ENCODE assay signal across 9 mouse cellular contexts in the genomic region with DNA sequence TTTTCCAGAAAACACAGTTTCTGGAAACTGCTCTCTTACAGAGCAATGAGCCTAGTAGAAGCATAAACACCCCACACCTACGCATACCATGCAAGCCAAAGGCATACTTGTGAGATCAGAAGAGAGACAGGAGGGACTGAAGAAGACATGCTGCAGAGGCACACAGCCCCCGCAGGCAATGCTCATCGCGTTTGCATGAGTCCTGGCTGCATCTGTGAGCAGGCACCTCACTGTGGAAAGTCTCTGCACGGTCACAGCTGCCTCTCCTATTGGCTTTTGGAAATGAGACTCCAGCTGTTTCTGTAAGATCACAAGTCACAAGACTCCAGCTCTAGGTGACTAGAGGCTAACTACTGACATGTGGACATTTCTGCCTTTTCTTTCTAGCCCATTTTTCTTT. TPM values are rescaled to one million over a fixed set of nuclear protein-coding genes. Genes with fewer than 3 reads are reported as not detected.
DNase-seq lines count a peak whose midpoint lies in the region; ATAC-seq and TF ChIP-seq lines count a peak whose summit lies in the region.
"Had no signal": no experiment of that assay in that cellular context is flagged by ENCODE, and none has a peak within 500 bp of the region (broad histone marks: within the 10 kb centered on the region; RNA-seq: fewer than 3 reads in every experiment).

No protein-coding gene starts in this region.

- H3K27ac ChIP-seq in kidney, embryonic 16.5 days (ENCODE audit: low read length): no peak overlapping the region
- 0 out of 2 replicates have a peak overlapping the region, but pooled peaks have one; percentile 17 for H3K27ac ChIP-seq in liver, postnatal 0 days (ENCODE audit: low read depth)
- no peak overlapping the region for H3K27ac ChIP-seq in forebrain, embryonic 13.5 days

- ATAC-seq in kidney, embryonic 16.5 days (ENCODE audit: low FRiP score, low TSS enrichment): no peak
- ATAC-seq in G1E (ENCODE audit: extremely low read depth, insufficient number of reproducible peaks, low FRiP score, poor library complexity, severe bottlenecking): peak; percentile 30; the same call in 1 of the 2 replicates
- no peak for ATAC-seq in liver, postnatal 0 days
- ATAC-seq in forebrain, embryonic 13.5 days: no peak

- no peak overlapping the region for H3K4me2 ChIP-seq in kidney, embryonic 16.5 days (replicated peaks; ENCODE audit: low read depth, low read length)
- H3K4me2 ChIP-seq in liver, postnatal 0 days (ENCODE audit: low read depth, low read length): peak overlapping the region; percentile 67
- H3K4me2 ChIP-seq in forebrain, embryonic 13.5 days: no peak overlapping the region

- TF ChIP-seq EP300 in liver, postnatal 0 days (IDR thresholded peaks at IDR 0.05; ENCODE audit: low read depth): no peak

- no peaks in the 10 kb centered on the region for H3K27me3 ChIP-seq in kidney, embryonic 16.5 days (ENCODE audit: insufficient read depth, low read length)
- no peaks in the 10 kb centered on the region for H3K27me3 ChIP-seq in G1E (ENCODE audit: insufficient read depth, low read length)
- no peaks in the 10 kb centered on the region for H3K27me3 ChIP-seq in liver, postnatal 0 days (ENCODE audit: insufficient read depth, low read length)
- H3K27me3 ChIP-seq in forebrain, embryonic 13.5 days: no peaks in the 10 kb centered on the region

- H3K9me3 ChIP-seq in kidney, embryonic 16.5 days (ENCODE audit: low read length): no peaks in the 10 kb centered on the region
- H3K9me3 ChIP-seq in G1E (replicated peaks): 0 out of 2 replicates have a peak, but pooled peaks cover 2% of the 10 kb centered on the region
- H3K9me3 ChIP-seq in liver, postnatal 0 days (ENCODE audit: low read length): no peaks in the 10 kb centered on the region
- no peaks in the 10 kb centered on the region for H3K9me3 ChIP-seq in forebrain, embryonic 13.5 days (replicated peaks)

- peak; percentile 17 for DNase-seq in kidney, postnatal 10 days
- DNase-seq in G1E (ENCODE audit: low spot score): peak; percentile 33
- DNase-seq in frontal cortex, adult 2 months (ENCODE audit: extremely low spot score in 1 of 2, low spot score in 1 of 2): peak; percentile 74 to 79
- no peak for DNase-seq in liver, postnatal 0 days
- DNase-seq in spleen, adult 12 weeks (ENCODE audit: low spot score): no peak
- no peak for DNase-seq in retina, postnatal 1 day

- H3K36me3 ChIP-seq in kidney, embryonic 16.5 days (ENCODE audit: insufficient read depth, low read length): no peaks in the 10 kb centered on the region
- no peaks in the 10 kb centered on the region for H3K36me3 ChIP-seq in G1E (replicated peaks)
- no peaks in the 10 kb centered on the region for H3K36me3 ChIP-seq in liver, postnatal 0 days (replicated peaks; ENCODE audit: insufficient read depth, low read length)
- no peaks in the 10 kb centered on the region for H3K36me3 ChIP-seq in forebrain, embryonic 13.5 days (ENCODE audit: poor library complexity, severe bottlenecking)

- TF ChIP-seq CTCF in G1E (IDR thresholded peaks at IDR 0.05; ENCODE audit: low read depth, low read length): no peak
- TF ChIP-seq CTCF in liver, postnatal 0 days (IDR thresholded peaks at IDR 0.05; ENCODE audit: low read depth): no peak

- 23% methylated on average over 5 of the region's 5 CpGs for WGBS in kidney, embryonic 16.5 days
- 28% methylated on average over 5 of the region's 5 CpGs for WGBS in liver, postnatal 0 days (ENCODE audit: insufficient replicate concordance)
- WGBS in forebrain, embryonic 13.5 days: 23% methylated on average over 5 of the region's 5 CpGs

- H3K4me3 ChIP-seq in kidney, embryonic 16.5 days (ENCODE audit: low read length): no peak overlapping the region
- peak overlapping the region; percentile 61; the same call in 1 of the 2 replicates for H3K4me3 ChIP-seq in G1E (ENCODE audit: low read depth, low read length)
- 0 out of 2 replicates have a peak overlapping the region, but pooled peaks have one; percentile 21 for H3K4me3 ChIP-seq in liver, postnatal 0 days (ENCODE audit: low read depth, low read length)
- no peak overlapping the region for H3K4me3 ChIP-seq in forebrain, embryonic 13.5 days

- no peak overlapping the region for H3K9ac ChIP-seq in kidney, embryonic 16.5 days (replicated peaks; ENCODE audit: low read length)
- no peak overlapping the region for H3K9ac ChIP-seq in liver, postnatal 0 days (replicated peaks)
- no peak overlapping the region for H3K9ac ChIP-seq in forebrain, embryonic 13.5 days

- H3K4me1 ChIP-seq in kidney, embryonic 16.5 days (ENCODE audit: insufficient read depth, low read length): peaks cover 9% of the 10 kb centered on the region; the same call in 1 of the 2 replicates
- peaks cover 82% of the 10 kb centered on the region for H3K4me1 ChIP-seq in G1E (ENCODE audit: insufficient read depth, low read depth, low read length)
- H3K4me1 ChIP-seq in liver, postnatal 0 days (ENCODE audit: insufficient read depth): peaks cover 37% of the 10 kb centered on the region
- H3K4me1 ChIP-seq in forebrain, embryonic 13.5 days: 0 out of 2 replicates have a peak, but pooled peaks cover 5% of the 10 kb centered on the region

RNA-seq across cellular contexts. Expression of a gene that starts 11.9 kb away (rescaled TPM):
- polyA plus RNA-seq in kidney, embryonic 16.5 days (2015; fragmentation: Nextera tagmentation; extraction: Ambion mirVana): 8.3 and 21.9 TPM in 2 replicates
- total RNA-seq in G1E (2014; fragmentation: Nextera tagmentation): not detected in 2 replicates
- not detected in 2 replicates for total RNA-seq in G1E (2017)
- polyA plus RNA-seq in G1E (2012): 1.3 and 1.7 TPM in 2 replicates
- 9.6 and 13.7 TPM in 2 replicates for polyA plus RNA-seq in frontal cortex, adult 2 months (2012; rRNA removed)
- polyA plus RNA-seq in liver, postnatal 0 days (2015; fragmentation: Nextera tagmentation; extraction: Ambion mirVana): 1.6 and 2.7 TPM in 2 replicates
- 29.8 and 31.0 TPM in 2 replicates for polyA plus RNA-seq in forebrain, embryonic 13.5 days (2015; fragmentation: Nextera tagmentation; extraction: Ambion mirVana)

RNA-seq across cellular contexts. Expression of a gene that starts 19.6 kb away (rescaled TPM):
- not detected in 2 replicates for polyA plus RNA-seq in kidney, embryonic 16.5 days (2015; fragmentation: Nextera tagmentation; extraction: Ambion mirVana)
- not detected in 2 replicates for total RNA-seq in G1E (2014; fragmentation: Nextera tagmentation)
- 0.11 and 0.17 TPM in 2 replicates for total RNA-seq in G1E (2017)
- not detected in 2 replicates for polyA plus RNA-seq in G1E (2012)
- polyA plus RNA-seq in frontal cortex, adult 2 months (2012; rRNA removed): not detected in 2 replicates
- polyA plus RNA-seq in liver, postnatal 0 days (2015; fragmentation: Nextera tagmentation; extraction: Ambion mirVana): not detected in 2 replicates
- not detected in 2 replicates for polyA plus RNA-seq in forebrain, embryonic 13.5 days (2015; fragmentation: Nextera tagmentation; extraction: Ambion mirVana)
- polyA plus RNA-seq: heart, embryonic 16.5 days had no signal

RNA-seq across cellular contexts. Expression of a gene that starts 19.7 kb away (rescaled TPM):
- not detected in 2 replicates for polyA plus RNA-seq in kidney, embryonic 16.5 days (2015; fragmentation: Nextera tagmentation; extraction: Ambion mirVana)
- not detected in 2 replicates for total RNA-seq in G1E (2014; fragmentation: Nextera tagmentation)
- total RNA-seq in G1E (2017): not detected in 2 replicates
- polyA plus RNA-seq in G1E (2012): not detected in 2 replicates
- polyA plus RNA-seq in frontal cortex, adult 2 months (2012; rRNA removed): 0.06 TPM in 1 of 2 replicates, not detected in the other
- not detected in 2 replicates for polyA plus RNA-seq in liver, postnatal 0 days (2015; fragmentation: Nextera tagmentation; extraction: Ambion mirVana)
- polyA plus RNA-seq in forebrain, embryonic 13.5 days (2015; fragmentation: Nextera tagmentation; extraction: Ambion mirVana): 0.10 and 0.13 TPM in 2 replicates
- polyA plus RNA-seq: heart, embryonic 16.5 days had no signal

RNA-seq across cellular contexts. Expression of a gene that starts 34.0 kb away (rescaled TPM):
- 2,217 and 2,364 TPM in 2 replicates for polyA plus RNA-seq in kidney, embryonic 16.5 days (2015; fragmentation: Nextera tagmentation; extraction: Ambion mirVana)
- total RNA-seq in G1E (2014; fragmentation: Nextera tagmentation): 877 and 949 TPM in 2 replicates
- total RNA-seq in G1E (2017): 1,262 and 1,401 TPM in 2 replicates
- 2,998 and 3,499 TPM in 2 replicates for polyA plus RNA-seq in G1E (2012)
- 319 and 386 TPM in 2 replicates for polyA plus RNA-seq in frontal cortex, adult 2 months (2012; rRNA removed)
- polyA plus RNA-seq in liver, postnatal 0 days (2015; fragmentation: Nextera tagmentation; extraction: Ambion mirVana): 1,140 and 1,164 TPM in 2 replicates
- polyA plus RNA-seq in forebrain, embryonic 13.5 days (2015; fragmentation: Nextera tagmentation; extraction: Ambion mirVana): 1,732 and 1,934 TPM in 2 replicates

RNA-seq across cellular contexts. Expression of a gene that starts 47.0 kb away (rescaled TPM):
- polyA plus RNA-seq in kidney, embryonic 16.5 days (2015; fragmentation: Nextera tagmentation; extraction: Ambion mirVana): 1.8 and 2.0 TPM in 2 replicates
- not detected in 2 replicates for total RNA-seq in G1E (2014; fragmentation: Nextera tagmentation)
- 0.11 TPM in 1 of 2 replicates, not detected in the other for total RNA-seq in G1E (2017)
- 0.04 TPM in 1 of 2 replicates, not detected in the other for polyA plus RNA-seq in G1E (2012)
- polyA plus RNA-seq in frontal cortex, adult 2 months (2012; rRNA removed): 0.72 and 0.86 TPM in 2 replicates
- 32.0 and 34.0 TPM in 2 replicates for polyA plus RNA-seq in liver, postnatal 0 days (2015; fragmentation: Nextera tagmentation; extraction: Ambion mirVana)
- 0.18 TPM in 1 of 2 replicates, not detected in the other for polyA plus RNA-seq in forebrain, embryonic 13.5 days (2015; fragmentation: Nextera tagmentation; extraction: Ambion mirVana)

Comparison
In these comparisons a context has a peak if more than half of its experiments do, and no peak if none do; other contexts are left out.
1. DNase-seq: peak in kidney, postnatal 10 days (single experiment), G1E (single experiment) and frontal cortex, adult 2 months (2 of 2); none in liver, postnatal 0 days (single experiment), spleen, adult 12 weeks (single experiment) and retina, postnatal 1 day (single experiment).
2. H3K4me3 ChIP-seq: peak in G1E (single experiment) and liver, postnatal 0 days (single experiment); none in kidney, embryonic 16.5 days (single experiment) and forebrain, embryonic 13.5 days (single experiment).